Mouse (Mus musculus) midbrain, embryonic 14.5 days (tissue): ENCODE measurements at regions not wholly inside any gene's neighbourhood (a gene's known extent, or its start where the extent isn't known, plus 50 kb on each side); places are given as distances from the start of the nearest gene placed in this dataset.

ENCODE experiments used
- ATAC-seq: fragments of 200-750 bp; cut with Nextera tagmentation; 2 replicates; pipeline ENCODE4 v1.8.0; 2017; ENCODE audit warnings: moderate number of reproducible peaks, moderate library complexity; ENCODE audit not compliant: low FRiP score, low TSS enrichment
- DNase-seq: peaks from one replicate; pipeline ENCODE4 v3.0.0-alpha.2; 2015
- H3K27ac ChIP-seq: fragments of 300-500 bp; sonication (generic); replicated peaks from 2 replicates; pipeline ENCODE4 v1.5.1; 2014; ENCODE audit warnings: mild to moderate bottlenecking, low read depth, low read length, moderate library complexity
- H3K27me3 ChIP-seq: fragments of 300-500 bp; sonication (generic); 2 replicates; pipeline ENCODE4 v1.6.1; 2014; ENCODE audit warnings: low read length, control low read depth, mixed read lengths; ENCODE audit not compliant: control insufficient read depth, insufficient read depth
- H3K36me3 ChIP-seq: fragments of 300-500 bp; sonication (generic); 2 replicates; pipeline ENCODE4 v1.6.1; 2014; ENCODE audit warnings: low read length, control low read depth; ENCODE audit not compliant: control insufficient read depth, insufficient read depth
- H3K4me1 ChIP-seq: fragments of 300-500 bp; sonication (generic); 2 replicates; pipeline ENCODE4 v1.6.1; 2014; ENCODE audit warnings: mild to moderate bottlenecking, antibody characterized with exemption, low read length, control low read depth; ENCODE audit not compliant: control insufficient read depth, insufficient read depth
- H3K4me2 ChIP-seq: fragments of 300-500 bp; sonication (generic); 2 replicates; pipeline ENCODE4 v1.6.1; 2014; ENCODE audit warnings: mild to moderate bottlenecking, low read length, moderate library complexity
- H3K4me3 ChIP-seq: fragments of 300-500 bp; sonication (generic); replicated peaks from 2 replicates; pipeline ENCODE4 v1.5.1; 2014; ENCODE audit warnings: low read depth, low read length
- H3K9ac ChIP-seq: fragments of 300-500 bp; sonication (generic); replicated peaks from 2 replicates; pipeline ENCODE4 v1.6.1; 2014; ENCODE audit warnings: mild to moderate bottlenecking, low read length, moderate library complexity
- H3K9me3 ChIP-seq: fragments of 300-500 bp; sonication (generic); 2 replicates; pipeline ENCODE4 v1.6.1; 2016; ENCODE audit warnings: low read length, control low read depth, mixed read lengths; ENCODE audit not compliant: control insufficient read depth
- WGBS: fragments of 180-500 bp; shearing (Covaris S2); extraction: QIAGEN DNeasy Blood & Tissue Kit; methylation state at CpG from one replicate; pipeline ENCODE4 v1.1.7; 2014; 5-methylcytosine and 5-hydroxymethylcytosine counted together

DNA sequence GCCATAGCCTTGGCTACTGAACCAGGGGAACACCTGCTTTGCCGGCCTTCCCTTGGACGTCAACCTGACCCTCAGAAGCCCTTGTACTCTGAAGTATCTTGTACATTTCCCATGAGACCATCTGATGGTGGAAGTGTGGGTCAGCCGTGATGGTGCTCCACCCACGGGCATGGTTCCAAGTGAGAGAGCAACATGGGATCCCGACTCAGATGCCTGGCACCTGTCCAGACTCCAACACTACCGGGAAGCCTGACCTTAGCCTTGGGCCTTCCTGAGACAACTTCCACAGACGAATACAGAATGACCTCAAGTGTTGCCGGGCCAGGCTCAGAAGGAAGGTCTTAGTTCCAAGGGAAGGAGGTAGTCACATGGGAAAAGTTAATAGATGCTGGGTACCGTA lies 181.0 kb upstream of the Gli2 start:
- 89% methylated on average over 9 of the region's 9 CpGs for WGBS
- Histone ChIP-seq H3K9me3 (no peaks in the 10 kb centered on the region), H3K36me3 (no peaks in the 10 kb centered on the region)

DNA sequence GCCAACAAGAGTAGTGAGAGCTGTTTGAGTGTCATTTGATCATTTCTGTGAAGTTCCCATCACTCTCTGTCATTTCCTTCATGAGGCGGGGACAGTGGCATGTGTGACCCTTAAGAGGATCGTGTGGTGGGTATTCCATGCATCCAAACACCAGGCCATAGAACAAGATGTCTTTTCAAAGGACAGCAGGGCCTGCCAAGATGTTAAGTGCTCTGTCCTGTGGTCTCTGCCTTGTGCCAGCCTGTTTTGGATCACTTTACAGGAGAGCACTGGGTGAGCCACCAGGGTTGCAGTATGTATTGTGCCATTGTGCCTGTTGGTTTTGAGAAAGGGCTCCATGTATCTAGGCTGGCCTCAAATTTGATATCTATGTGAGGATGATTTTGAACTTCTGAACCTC lies 173.6 kb upstream of the Gli2 start:
- H3K4me2 ChIP-seq, result no peak overlapping the region
- 95% methylated on average over 2 of the region's 2 CpGs for WGBS
- no peaks in the 10 kb centered on the region for H3K27me3 ChIP-seq
- no peaks in the 10 kb centered on the region for H3K36me3 ChIP-seq
- no peak overlapping the region for H3K4me3 ChIP-seq
- DNase-seq (no peak), ATAC-seq (no peak)
- no peak overlapping the region for H3K27ac ChIP-seq
- H3K4me1 ChIP-seq, result no peaks in the 10 kb centered on the region
- H3K9me3 ChIP-seq, result no peaks in the 10 kb centered on the region
- H3K9ac ChIP-seq, result no peak overlapping the region

More for the DNA sequence above, 181.0 kb upstream of the Gli2 start:
- Histone ChIP-seq H3K4me3 (no peak overlapping the region), H3K4me1 (no peaks in the 10 kb centered on the region), H3K27me3 (no peaks in the 10 kb centered on the region), H3K27ac (no peak overlapping the region), H3K9ac (no peak overlapping the region), H3K4me2 (no peak overlapping the region)
- ATAC-seq (no peak), DNase-seq (no peak)

DNA sequence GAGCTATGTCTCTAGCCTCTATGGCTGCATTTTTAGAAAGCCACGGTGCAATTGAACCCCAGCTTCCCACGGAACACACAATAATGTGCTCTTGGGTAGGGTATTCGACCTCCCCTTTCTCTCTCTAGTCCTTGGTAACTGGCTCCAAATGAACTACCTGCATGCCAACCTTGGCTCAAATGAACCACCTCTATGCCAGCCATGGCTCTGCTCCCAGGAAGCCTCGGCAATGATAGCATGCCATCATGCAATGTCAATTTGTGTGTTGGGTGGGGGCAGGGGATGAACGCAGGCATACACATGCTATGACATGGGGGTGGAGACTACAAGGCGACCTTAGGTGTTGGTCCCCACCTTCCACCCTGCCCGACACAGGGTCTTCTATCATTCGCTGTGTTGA lies 170.5 kb upstream of the Gli2 start:
- Histone ChIP-seq H3K27ac (no peak overlapping the region), H3K27me3 (no peaks in the 10 kb centered on the region), H3K9ac (no peak overlapping the region), H3K9me3 (no peaks in the 10 kb centered on the region), H3K4me3 (no peak overlapping the region), H3K4me1 (no peaks in the 10 kb centered on the region), H3K4me2 (no peak overlapping the region), H3K36me3 (no peaks in the 10 kb centered on the region)
- ATAC-seq, result no peak
- WGBS, result 90% methylated on average over 8 of the region's 8 CpGs
- DNase-seq, result no peak

DNA sequence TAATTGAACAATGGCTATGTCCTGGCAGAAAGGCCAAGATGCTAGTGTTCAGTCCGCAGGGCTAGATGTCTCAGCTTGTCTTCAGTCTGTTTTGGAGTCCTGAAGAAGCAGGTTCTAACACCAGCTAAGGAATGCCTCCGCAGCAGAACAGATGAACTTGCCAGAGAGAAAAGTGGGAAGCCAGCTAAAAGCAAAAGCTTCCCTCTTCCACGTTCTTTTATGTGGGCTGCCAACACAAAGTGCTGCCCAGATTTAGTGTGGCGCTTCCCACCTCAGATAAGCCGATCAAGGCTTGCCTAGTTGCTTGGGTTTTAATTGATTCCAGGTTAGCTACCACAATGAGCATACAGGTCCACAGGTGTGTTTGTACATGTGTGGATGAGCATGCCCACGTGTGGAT lies 168.5 kb upstream of the Gli2 start:
- Histone ChIP-seq H3K27me3 (no peaks in the 10 kb centered on the region), H3K4me2 (no peak overlapping the region), H3K4me3 (no peak overlapping the region), H3K9me3 (no peaks in the 10 kb centered on the region), H3K27ac (no peak overlapping the region), H3K4me1 (no peaks in the 10 kb centered on the region), H3K9ac (no peak overlapping the region), H3K36me3 (no peaks in the 10 kb centered on the region)
- WGBS, result 83% methylated on average over 6 of the region's 6 CpGs
- no peak for DNase-seq
- ATAC-seq, result no peak

DNA sequence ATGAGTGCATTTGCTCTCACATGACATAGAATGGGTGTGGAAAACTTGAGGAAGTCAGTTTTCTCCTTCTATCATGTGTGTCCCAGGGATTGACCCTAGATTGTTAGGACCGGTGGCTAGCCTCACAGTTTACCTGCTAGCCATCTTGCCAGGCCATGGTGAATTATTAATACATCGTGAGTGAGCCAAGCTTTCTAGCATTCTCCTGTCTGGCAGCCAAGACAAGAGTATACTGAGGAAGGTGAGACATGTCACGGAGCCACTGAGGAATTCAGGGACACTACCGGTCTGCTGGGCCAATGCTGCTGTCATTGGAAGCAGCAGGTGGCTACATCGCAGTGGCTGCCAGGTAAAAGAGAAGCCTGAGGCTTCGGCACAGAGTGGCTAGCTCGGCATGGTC lies 167.6 kb upstream of the Gli2 start:
- 83% methylated on average over 7 of the region's 7 CpGs for WGBS
- Histone ChIP-seq H3K36me3 (no peaks in the 10 kb centered on the region), H3K4me2 (no peak overlapping the region), H3K9me3 (no peaks in the 10 kb centered on the region), H3K4me3 (no peak overlapping the region), H3K27me3 (no peaks in the 10 kb centered on the region), H3K4me1 (no peaks in the 10 kb centered on the region), H3K27ac (no peak overlapping the region), H3K9ac (no peak overlapping the region)
- ATAC-seq (no peak), DNase-seq (no peak)

DNA sequence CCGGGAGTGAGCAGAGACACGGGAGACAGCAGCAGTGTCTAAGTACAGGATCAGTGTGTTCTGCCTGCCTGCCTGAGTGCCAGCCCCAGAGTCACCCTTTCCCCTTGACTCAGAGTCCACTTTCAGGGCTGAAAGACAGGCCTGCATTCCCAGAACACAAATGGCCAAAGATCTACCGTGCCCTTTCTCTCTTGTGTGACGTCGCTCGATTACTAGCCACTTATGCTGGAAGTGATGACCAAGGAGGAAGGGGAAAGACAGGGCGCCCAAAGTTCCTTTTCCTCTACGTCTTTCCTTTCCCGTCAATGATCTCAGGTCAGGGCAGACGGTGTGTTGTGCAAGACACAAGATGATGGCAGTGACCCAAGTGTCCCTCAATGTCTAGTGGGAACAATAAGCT lies 166.4 kb upstream of the Gli2 start:
- ATAC-seq, result no peak
- H3K4me2 ChIP-seq, result no peak overlapping the region
- H3K4me3 ChIP-seq, result no peak overlapping the region
- H3K36me3 ChIP-seq, result no peaks in the 10 kb centered on the region
- no peak for DNase-seq
- H3K27me3 ChIP-seq, result no peaks in the 10 kb centered on the region
- WGBS, result 81% methylated on average over 10 of the region's 10 CpGs
- H3K9me3 ChIP-seq, result no peaks in the 10 kb centered on the region
- no peak overlapping the region for H3K9ac ChIP-seq
- no peak overlapping the region for H3K27ac ChIP-seq
- H3K4me1 ChIP-seq, result no peaks in the 10 kb centered on the region

DNA sequence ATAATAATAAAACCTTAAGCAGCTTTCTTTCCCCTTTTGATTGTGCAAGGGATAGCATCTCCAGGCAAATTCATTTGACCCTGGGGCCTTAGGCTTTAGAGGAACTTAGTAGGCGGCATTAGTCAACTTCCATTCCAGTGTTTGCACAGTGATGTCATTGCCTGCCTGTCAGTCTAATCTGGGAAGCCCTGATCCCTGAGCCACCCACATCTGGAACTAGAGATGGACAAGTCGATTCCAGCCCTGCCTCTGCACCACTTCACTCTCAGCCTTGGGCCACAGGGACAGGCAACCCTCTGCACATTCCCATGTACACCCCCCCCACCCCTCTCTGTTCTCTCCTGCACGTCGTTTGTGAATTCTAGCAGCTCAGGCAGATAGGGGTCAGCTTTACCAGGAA lies 164.0 kb upstream of the Gli2 start:
- H3K4me3 ChIP-seq, result no peak overlapping the region
- no peaks in the 10 kb centered on the region for H3K9me3 ChIP-seq
- ATAC-seq, result no peak
- H3K4me1 ChIP-seq, result no peaks in the 10 kb centered on the region
- no peak for DNase-seq
- H3K4me2 ChIP-seq, result no peak overlapping the region
- no peak overlapping the region for H3K9ac ChIP-seq
- H3K27ac ChIP-seq, result no peak overlapping the region
- H3K27me3 ChIP-seq, result no peaks in the 10 kb centered on the region
- no peaks in the 10 kb centered on the region for H3K36me3 ChIP-seq
- 51% methylated on average over 4 of the region's 4 CpGs for WGBS

DNA sequence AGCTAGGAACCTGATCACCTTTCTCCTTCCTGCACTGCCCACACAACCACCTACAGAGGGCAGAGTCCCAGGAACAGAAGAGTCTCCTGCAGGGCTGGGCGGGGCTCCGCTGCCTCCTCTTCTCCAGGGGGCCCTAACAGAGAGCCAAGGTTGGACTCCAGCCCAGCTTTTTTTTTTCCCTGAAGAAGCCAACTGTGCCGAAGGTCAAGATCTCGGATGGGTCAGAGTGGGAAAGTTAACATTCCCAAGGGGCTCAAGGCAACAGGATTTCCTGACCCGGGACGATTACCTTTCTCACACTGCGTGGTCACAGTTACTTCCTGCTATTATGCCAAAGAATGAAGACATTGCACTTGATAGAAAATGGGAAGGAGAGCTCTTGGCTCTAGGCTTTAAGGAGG lies 156.2 kb upstream of the Gli2 start:
- Histone ChIP-seq H3K9ac (no peak overlapping the region), H3K27me3 (no peaks in the 10 kb centered on the region), H3K4me3 (no peak overlapping the region), H3K4me1 (no peaks in the 10 kb centered on the region), H3K27ac (no peak overlapping the region), H3K9me3 (no peaks in the 10 kb centered on the region), H3K36me3 (no peaks in the 10 kb centered on the region), H3K4me2 (no peak overlapping the region)
- ATAC-seq (no peak), DNase-seq (peak; percentile 25)
- 60% methylated on average over 7 of the region's 7 CpGs for WGBS

DNA sequence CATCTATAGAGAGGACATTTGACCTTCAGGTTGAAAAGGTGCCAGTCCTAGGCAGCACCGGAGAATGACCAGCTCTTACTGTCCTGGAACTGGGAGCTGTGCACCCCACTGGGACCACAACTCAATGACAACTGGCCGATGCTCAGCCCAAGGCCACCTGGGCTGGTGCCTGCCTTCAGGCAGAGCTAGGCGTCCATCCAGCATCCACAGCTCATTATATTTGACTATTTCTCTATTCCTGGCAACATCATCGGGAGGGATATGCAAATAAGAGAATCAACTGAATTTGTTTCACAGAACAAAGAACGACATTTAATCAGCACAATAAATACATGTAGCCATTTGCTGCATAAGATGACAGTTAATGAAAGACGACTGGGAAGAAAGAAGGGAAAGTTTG lies 149.0 kb upstream of the Gli2 start:
- no peaks in the 10 kb centered on the region for H3K9me3 ChIP-seq
- no peak overlapping the region for H3K4me2 ChIP-seq
- H3K4me1 ChIP-seq, result no peaks in the 10 kb centered on the region
- no peaks in the 10 kb centered on the region for H3K36me3 ChIP-seq
- no peak overlapping the region for H3K9ac ChIP-seq
- no peak overlapping the region for H3K4me3 ChIP-seq
- DNase-seq, result peak; percentile 14
- 78% methylated on average over 6 of the region's 6 CpGs for WGBS
- no peak for ATAC-seq
- no peaks in the 10 kb centered on the region for H3K27me3 ChIP-seq
- H3K27ac ChIP-seq, result no peak overlapping the region
